Mouse (Mus musculus) heart, adult 18-20 months (tissue): ENCODE data around the gene Gtsf1. TPM values are rescaled to one million over a fixed set of nuclear protein-coding genes. Genes with fewer than 3 reads are reported as not detected.
"Not testable (repeated sequence)": the region's sequence is repeated elsewhere in the genome, so short reads cannot be mapped to it uniquely, and the experiment has no call there.

ENCODE experiments used
- DNase-seq, 2 experiments: peaks; one replicate each; pipeline ENCODE4 v3.0.0; 2021 to 2022; ENCODE audit warnings: mixed read lengths in 1 of 2
- long read RNA-seq, 2 experiments: library from polyadenylated mRNA; stranded (forward); transcript quantifications; one replicate each; pipeline ENCODE4 v2.0.0; 2021
- total RNA-seq, 2 experiments: library from RNA; stranded (reverse); gene quantifications; 2 replicates each; pipeline ENCODE4 v1.2.3; 2021

Gene Gtsf1
- not detected for total RNA-seq
- long read RNA-seq, experiment 1, partial matches to known transcripts: 0 of 2 reads
- long read RNA-seq, experiment 1, other reads (novel, unspliced or antisense): 2 of 2 reads
- long read RNA-seq, experiment 2: 0 reads

DNA sequence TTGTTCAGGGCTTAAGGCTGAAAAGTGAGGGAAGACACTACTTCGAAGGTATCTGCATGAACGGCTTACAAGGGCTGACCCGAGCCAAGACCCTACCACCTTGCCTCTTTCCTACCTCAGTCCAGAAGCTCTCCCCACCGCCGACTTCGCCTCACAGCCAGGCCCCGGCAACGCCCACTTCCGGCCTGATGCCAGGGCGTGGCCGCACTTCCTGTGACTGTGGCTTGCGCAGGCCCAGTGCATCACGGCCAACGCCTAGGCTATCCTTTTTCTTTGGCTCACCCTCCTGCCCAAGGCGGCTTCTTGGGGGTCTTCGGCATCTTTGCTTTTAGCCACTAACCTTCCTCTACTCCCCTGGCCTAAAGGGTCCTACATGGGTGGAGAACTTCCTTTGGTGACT, at the start of gene Gtsf1:
TSS of gene Gtsf1 (minus strand) at position 230 of the 400 bp plus-strand sequence.
- DNase-seq: no peak

DNA sequence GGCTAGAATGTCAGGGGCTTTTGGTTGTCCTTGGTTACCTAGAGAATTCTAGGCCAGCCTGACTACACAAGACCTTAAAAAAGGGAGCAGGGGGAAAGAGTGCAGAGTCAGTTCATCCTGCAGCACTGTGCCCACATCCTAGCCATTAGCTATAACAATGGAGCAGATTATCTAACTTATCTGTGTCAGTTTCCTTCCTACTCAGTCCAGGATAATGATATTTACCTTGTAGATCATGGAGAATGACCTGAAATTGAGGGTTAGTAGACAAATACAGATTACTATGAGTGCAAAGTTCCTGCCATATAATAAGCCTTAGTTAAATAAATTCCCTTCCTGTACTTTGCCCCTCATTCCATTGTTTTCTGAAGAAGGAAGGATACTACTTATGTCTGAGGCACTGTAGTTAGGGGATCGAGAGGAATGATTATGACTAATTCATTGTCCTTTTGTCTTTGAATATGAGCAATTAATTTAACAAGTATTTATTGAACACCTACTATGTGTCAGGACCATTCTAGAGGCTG, 48.9 kb upstream of the Gtsf1 start:
- DNase-seq: no peak

DNA sequence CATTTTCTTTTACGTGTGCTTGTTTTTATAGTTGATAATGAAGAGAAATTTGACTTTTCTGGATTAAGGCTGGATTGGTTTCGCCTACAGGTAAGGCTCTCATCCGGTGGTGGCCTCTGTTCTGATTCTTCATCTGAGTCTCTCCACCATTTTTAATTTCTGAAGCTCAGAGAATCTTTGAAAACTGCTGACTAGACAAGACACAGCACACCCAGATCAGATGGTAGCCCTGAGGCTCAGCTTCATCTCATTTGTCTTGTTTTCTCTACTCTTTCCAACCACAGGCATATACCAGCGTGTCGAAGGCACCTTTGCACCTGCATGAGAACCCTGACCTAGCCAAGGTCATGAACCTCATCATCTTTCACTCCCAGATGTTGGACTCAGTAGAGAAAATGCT, 43.5 kb upstream of the Gtsf1 start:
- no peak for DNase-seq

DNA sequence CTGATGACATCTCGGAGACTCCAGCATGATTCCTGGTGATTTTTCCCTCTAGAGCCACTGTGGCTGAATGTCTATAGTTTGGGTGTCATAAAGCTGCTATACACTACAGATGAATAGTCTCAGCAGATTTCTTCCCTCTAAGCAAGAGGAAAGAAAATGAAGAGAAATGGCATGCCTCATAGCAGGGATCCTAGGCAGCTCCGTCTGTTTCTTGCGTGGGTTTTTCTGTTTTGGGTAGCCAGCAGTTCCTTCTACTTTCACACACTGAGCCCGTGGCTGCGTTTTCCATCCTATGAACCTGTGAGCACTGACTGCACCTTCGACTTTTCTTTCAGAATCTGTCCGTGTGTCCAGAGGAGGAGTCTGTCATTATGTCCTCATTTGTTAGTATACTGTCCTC, 42.9 kb upstream of the Gtsf1 start:
- no peak for DNase-seq

DNA sequence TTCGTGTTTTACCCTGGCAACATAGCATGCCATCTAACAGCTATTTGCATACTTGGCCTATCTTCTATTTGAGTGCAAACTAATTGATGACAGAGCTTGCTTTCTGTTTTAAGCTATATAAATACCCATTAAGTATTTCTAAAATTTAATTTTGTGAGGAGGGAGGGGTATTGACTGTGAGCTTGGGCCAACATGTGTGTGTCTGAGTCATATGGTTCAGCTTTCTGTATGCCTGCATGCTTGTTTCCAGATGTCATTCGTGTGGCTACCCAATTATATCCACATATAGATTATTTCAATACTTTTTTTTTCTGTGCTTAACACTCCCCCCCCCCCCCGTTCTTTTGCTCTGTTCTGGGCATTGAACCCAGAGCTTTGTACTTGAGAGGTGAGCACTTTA, 42.0 kb upstream of the Gtsf1 start:
- DNase-seq: no peak

DNA sequence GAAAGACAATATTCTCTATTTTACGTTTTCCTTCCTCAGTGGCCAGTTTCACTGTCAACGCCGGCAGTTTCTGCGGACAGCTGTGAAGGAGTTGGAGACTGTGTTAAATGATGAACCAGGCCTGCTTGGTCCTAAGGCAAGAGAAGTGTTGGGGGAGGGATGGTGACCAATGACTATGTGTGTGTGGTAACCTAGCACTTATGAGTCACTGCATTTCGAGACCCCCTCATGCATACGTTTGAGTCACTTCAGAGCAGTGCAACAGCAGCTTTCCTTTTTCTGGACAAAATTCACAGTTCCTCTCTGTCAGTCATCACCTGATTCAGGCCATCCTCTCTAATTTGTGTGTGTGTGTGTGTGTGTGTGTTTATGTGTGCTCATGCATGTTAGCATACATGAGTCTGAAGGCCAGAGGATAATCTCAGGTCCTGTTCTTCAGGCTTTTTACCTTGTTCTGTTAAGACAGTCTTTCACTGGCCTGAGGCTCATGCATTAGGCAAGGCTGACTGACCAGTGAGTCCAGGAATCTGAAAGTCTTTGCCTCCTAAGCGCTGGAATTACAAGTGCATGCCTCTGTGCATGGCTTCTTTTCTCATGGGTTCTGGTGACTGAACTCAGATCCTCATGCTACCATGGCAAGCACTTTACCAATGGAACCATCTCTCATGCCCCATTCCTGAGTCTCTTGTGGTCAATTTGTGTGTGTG, 41.4 kb upstream of the Gtsf1 start:
- no peak for DNase-seq

DNA sequence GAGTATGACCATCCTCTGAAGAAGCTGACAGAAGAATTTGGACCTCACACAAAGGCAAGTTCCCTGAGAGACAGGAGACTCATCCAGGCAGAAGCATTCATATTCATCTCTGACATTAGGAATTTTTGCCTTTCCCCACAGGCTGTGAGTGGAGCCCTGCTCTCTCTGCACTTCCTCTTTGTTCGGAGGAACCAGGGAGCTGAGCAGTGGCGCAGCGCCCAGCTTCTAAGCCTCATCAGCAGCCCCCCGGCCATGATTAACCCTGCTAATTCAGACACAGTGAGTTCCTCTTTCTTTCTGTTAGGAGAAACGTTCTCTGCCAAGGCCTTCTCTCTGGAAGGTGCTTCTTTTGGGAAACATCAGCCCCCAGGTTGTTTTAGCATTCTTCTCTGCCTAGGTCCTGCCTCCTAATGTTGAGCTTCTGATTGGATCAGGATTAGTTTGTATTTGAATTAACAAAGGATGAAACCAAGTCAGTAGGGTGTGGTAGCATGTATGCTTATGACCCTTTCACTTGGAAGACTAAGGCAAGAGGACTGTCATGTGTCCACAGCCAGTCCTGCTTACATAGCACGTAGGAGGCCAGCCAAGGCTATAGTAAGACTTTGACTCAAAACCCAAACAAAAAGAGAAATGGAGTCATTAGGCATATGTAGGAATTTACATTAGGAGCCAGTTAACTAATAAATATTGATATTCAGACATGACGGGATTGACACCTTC, 32.4 kb upstream of the Gtsf1 start:
- peak; percentile 7 to 55 for DNase-seq

DNA sequence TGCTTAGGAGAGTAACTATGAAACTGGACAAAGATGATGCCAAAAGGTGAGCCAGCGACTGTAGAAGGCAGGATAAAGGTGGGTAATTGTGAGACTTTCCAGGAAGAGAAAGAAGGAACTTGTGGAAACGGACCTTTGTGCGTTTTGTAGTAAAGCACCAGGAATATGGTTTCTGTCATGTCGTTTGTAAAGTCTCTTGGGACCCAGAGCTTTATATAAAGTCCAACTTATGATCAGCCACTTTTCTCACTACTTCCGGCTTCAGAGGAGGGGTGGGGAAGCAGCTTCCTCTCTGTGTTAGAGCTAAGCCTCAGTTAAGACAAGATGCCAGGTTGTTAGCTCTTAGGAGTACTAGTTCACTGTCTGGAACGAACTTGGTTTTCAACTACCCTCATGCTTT, 24.2 kb upstream of the Gtsf1 start:
- DNase-seq: no peak

DNA sequence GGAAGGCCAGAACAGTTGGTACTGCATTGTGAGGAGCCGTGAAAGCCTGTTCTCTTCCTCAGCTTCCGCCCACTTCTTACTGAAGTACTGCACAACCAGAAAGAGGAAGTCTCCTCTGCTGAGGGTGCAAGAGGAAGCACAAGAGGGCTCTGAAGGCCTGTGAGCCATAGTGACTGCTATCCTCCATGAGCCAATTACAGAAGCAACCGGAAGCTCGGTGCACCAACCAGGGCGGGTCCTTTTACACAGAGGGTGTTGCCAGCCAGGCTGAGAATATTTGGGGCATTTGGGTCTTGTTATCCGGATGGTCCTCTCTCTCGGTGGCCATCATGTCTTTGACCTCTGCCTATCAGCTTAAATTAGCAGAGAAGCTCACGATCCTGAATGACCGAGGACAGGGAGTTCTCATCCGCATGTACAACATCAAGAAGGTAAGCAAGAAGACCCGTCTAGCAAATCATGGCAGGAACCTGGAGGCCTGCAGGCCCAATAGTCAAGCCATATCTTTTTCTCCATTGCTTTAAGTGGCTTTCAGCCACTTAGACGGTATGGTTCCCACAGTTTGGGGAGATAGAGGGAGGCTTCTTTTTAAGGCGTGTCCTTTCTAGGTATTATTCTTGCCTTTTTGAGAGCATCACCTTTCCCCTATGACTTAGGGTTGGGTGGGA, 23.4 kb upstream of the Gtsf1 start, which contains the start of gene Nckap1l:
TSS of gene Nckap1l (plus strand) at position 244 of the 668 bp plus-strand sequence.
- DNase-seq: peak; percentile 36 to 82

DNA sequence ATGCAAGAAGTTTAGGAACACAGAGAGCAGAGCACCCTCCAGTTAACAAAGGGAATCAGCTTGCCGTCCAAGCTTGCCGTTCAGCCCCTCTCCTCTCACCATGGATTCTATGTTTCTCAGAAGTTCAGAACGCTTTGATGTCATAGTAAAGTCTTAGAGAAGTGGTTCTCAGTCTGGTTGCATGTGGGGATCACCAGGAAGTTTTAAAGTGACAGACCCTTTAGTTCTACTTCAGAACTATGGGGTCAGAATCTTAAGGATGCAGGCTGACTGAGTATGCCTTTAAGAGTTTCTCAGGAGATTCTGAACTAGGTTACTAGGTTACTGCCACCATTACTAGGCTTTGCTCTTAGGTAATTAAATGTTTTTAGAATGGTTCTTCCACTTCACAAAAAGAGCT, 18.1 kb upstream of the Gtsf1 start, which contains the start of gene Gtsf2:
TSS of gene Gtsf2 (minus strand) at position 101 of the 400 bp plus-strand sequence.
- no peak for DNase-seq

DNA sequence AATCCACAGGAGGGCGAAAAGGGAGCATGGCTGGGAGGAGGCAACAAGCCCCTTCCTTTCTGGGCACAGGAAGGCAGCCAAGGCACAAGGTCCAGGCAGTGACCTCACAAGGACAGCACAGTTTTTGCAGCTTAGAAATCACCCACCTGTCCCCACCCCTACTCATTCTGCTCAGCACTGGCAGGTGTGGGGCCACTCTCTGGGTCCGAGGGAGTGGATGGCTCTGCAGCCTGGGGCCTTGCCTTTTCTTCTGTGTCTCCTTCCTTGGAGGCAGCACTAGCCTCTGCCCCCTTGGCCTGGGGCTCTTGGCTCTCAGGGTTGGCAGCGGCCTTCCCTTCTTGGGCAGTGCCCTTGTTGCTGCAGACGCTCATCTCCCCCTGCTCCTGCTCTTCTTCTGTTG, 15.7 kb upstream of the Gtsf1 start:
- not testable (repeated sequence) for DNase-seq

DNA sequence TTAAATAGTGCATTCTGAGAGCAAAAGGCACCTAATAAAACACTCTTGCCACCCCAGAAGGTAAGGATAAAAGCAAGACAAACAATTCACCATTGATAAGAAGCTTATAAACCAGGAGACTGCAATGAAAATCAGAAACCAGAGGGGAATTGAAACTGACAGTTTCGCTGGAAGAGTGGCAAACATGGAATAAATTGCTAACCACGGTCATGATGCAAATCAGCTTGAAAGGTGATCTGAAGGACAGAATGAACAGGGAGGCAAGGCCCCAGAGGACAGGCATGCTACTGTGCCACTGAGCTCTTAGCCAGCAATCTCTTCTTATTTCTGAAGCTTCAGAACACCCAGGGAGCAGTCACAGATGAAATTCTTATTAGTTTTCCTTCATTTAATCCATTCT, 3.3 kb downstream of the Gtsf1 start:
- no peak for DNase-seq

DNA sequence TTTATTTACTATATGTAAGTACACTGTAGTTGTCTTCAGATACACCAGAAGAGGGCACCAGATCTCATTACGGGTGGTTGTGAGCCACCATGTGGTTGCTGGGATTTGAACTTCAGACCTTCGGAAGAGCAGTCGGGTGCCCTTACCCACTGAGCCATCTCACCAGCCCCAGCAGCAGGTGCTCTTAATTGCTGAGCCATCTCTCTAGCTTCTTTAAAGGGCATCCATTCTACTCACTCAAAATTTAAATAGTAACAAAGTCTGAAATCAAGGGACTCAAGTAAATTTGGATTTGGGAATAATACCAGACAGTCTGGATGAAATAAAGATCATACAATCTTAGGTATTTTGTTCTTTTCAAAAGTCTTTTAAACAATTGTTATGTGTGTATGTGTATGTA, 24.7 kb downstream of the Gtsf1 start:
- not testable (repeated sequence) for DNase-seq

DNA sequence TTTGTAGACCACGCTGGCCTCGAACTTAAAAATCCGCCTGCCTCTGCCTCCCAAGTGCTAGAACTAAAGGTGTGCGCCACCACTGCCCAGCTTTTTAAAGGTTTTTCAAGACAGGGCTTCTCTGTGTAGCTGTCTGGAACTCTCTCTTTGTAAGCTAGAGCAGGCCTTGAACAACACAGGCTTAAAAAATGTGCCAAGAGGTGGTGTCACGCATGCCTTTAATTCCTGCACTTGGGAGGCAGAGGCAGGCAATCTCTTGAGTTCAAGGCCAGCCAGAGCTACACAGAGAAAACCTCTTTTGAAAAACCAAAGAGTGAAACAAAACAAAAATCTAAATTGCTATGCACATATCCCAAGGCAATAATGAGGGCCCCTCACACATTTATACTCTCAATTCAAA, 28.9 kb downstream of the Gtsf1 start:
- no peak for DNase-seq

DNA sequence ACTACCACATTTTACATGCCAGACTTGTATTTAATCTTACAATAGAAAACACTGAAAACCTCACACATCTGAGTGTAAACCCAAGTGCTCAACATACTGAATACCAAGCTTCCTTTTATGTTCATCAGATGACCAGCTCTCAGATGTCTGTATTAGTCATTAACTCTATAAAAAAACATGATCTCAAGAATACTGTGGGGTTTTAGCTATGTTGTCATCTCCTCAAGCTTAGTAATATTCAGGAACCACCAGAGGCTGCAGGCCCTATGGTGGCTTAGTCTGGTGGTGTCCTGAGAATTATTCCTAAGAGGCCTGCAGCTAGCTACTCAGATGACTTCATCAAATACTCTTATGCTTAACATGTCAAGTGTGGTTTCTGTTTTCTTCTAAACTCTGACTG, 36.7 kb downstream of the Gtsf1 start:
- DNase-seq: no peak

DNA sequence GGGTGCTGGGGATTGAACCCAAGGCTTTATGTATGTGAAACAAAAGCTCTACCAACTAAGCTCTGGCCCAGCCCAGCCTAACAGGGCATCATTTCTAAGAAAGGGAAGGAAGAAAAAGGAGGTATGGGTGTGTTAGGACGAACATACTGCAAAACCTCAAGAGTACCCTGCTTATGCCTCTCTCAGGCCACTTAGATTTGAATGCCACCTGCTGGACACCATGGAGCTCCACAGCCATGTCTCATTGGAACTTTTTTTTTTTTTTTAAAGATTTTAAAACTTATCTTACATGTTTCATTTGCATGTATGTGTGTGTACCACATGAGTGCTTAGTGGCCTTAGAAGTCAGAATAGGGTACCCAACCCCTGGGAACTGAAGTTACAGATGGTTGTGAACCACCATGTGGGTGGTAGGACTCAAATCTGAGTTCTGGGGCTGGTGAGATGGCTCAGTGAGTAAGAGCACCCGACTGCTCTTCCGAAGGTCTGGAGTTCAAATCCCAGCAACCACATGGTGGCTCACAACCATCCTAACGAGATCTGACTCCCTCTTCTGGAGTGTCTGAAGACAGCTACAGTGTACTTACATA, 41.6 kb downstream of the Gtsf1 start:
- DNase-seq: peak; percentile 55 to 62

DNA sequence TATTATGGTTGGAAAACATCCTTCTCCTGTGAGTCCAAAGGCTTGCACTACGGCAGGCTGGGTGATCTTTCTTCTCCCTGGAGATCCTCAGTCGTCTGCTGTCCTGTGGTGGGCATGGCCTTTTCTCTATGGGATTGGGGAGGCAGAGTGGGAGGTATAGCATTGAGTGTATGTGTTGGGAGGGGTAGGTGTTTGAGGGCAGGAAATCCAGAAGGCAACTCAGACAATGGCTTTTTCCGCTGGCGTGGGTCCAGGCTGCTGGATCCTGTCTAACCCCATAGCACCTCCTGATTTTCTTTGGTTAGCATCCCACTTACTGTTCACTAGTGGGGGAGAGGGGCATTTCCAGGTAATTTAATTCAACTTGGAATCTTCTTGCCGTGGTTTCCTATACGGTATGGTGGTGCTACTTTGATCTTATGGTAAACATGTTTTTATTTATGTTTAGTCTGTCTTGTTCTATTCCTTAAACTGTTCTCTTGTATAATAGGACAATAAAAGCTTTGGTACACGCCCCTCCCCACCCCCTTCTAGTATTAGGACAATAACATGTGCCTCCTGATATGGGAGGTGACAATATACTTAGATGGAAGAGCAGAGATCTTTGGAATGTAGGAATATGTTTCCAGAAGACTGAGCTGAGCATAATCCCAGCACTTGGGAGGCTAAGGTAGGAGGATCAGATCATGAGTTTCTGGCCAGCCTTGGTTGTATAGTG, 46.3 kb downstream of the Gtsf1 start:
- DNase-seq: peak; percentile 83 to 84

DNA sequence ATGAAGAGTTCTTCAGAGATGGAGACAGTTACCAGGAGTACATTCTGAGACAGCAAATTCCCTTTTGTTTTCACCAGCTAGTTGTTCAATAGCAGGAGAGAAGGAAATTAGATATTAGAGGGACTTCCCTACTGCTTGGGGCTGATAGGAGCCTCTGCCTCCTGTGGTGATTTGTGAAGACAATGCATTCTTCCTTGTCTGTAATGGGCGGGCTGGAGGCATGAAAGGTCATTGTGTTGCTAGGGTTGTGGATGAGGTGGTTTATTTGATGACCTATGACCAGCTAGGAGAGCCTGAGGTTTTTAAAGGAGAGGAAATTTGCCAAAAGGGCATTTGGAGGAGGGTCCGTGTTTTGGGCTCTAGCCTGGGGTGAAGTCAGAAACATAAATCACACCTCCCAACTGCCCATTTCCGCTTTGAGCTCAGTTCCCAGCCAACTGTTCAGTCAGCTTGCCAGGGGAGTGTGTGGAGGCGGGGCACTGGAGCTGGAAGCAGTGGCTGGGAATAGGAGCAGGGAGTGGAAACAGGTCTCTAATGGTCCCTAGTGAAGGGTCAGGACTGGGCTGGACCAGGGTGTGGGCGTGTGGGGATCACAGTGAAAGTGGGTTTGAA, 47.4 kb downstream of the Gtsf1 start:
- DNase-seq: peak; percentile 85 to 86

DNA sequence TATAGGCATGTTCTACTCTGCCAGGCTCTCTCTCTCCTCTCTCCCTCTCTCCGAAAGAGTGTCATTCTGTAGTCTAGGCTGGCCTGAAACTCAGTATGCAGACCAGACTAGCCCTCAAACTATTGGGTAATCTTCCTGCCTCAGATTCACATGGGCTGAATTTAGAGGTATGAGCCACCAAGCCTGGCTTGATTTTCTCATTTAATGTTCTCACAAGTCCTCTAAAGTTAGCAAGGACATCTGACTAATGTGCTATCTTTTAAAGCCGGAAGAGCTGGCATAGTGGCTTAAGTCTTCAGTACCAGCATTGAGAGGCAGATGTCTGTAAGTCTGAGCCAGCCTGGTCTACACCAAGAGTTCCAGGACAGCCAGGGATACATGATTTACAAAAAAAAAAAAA, 48.2 kb downstream of the Gtsf1 start:
- no peak for DNase-seq

DNA sequence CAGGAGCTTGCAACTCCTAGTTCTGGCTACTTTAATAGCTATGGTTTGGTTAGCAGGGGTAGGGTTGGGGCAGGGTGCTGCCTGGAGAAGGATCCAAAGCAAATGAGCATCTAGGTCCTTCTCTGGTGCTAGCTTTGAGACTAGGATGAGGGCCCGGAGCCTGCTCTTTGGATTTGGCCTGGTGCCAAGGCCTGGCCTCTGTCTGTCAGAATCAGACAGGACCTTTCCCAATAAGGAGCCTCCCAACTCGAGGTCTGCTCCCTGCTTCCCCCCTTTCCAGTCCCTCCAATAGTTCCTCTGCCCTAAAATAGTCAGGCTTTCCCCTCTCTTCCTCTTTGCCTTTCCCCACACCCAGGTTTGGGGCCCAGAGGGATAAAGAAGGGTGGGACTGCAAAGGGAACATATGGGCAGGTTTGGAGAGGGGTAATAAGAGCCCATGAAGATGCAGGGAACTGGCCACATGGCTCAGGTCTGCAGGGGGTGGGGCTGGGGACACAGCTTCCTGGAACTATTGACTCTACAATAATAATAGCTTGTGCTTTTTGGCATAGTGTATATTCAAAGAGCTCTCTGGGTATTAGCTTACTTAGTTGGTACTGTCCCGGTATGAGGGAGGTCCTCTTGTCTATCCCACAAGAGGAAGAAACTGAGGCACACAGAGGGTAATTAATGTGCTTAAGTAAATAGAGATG, 51.5 kb downstream of the Gtsf1 start:
- peak in 1 of 2 experiments; percentile 59 for DNase-seq
